Mouse (Mus musculus) midbrain, postnatal 0 days (tissue): ENCODE results near the gene Ccnb2. TPM values are rescaled to one million over a fixed set of nuclear protein-coding genes. Genes with fewer than 3 reads are reported as not detected.

Experiments used
- ATAC-seq: fragments of 200-750 bp; cut with Nextera tagmentation; 2 replicates; pipeline ENCODE4 v1.8.0; 2017; ENCODE audit warnings: moderate number of reproducible peaks, mild to moderate bottlenecking, moderate TSS enrichment, moderate library complexity; ENCODE audit not compliant: low FRiP score
- DNase-seq: peaks from one replicate; pipeline ENCODE4 v3.0.0-alpha.2; 2015; ENCODE audit warnings: low spot score
- H3K27ac ChIP-seq: fragments of 300-500 bp; sonication (generic); 2 replicates; pipeline ENCODE4 v1.5.1; 2014; ENCODE audit warnings: low read depth, mild to moderate bottlenecking, low read length, mixed read lengths
- H3K27me3 ChIP-seq: fragments of 300-500 bp; sonication (generic); 2 replicates; pipeline ENCODE4 v1.6.1; 2014; ENCODE audit warnings: low read length, control low read depth, mixed read lengths; ENCODE audit not compliant: insufficient read depth
- H3K36me3 ChIP-seq: fragments of 300-500 bp; sonication (generic); 2 replicates; pipeline ENCODE4 v1.6.1; 2014; ENCODE audit warnings: low read length, control low read depth, mixed read lengths; ENCODE audit not compliant: insufficient read depth
- H3K4me1 ChIP-seq: fragments of 300-500 bp; sonication (generic); 2 replicates; pipeline ENCODE4 v1.6.1; 2014; ENCODE audit warnings: mild to moderate bottlenecking, control low read depth, antibody characterized with exemption, low read length, mixed read lengths; ENCODE audit not compliant: insufficient read depth
- H3K4me2 ChIP-seq: fragments of 300-500 bp; sonication (generic); 2 replicates; pipeline ENCODE4 v1.6.1; 2014; ENCODE audit warnings: low read depth, mild to moderate bottlenecking, low read length, mixed read lengths; ENCODE audit not compliant: poor library complexity, severe bottlenecking
- H3K4me3 ChIP-seq: fragments of 300-500 bp; sonication (generic); 2 replicates; pipeline ENCODE4 v1.5.1; 2014; ENCODE audit warnings: low read depth, mild to moderate bottlenecking, low read length, moderate library complexity
- H3K9ac ChIP-seq: fragments of 300-500 bp; sonication (generic); replicated peaks from 2 replicates; pipeline ENCODE4 v1.6.1; 2014; ENCODE audit warnings: mild to moderate bottlenecking, low read length, moderate library complexity, mixed read lengths; ENCODE audit not compliant: poor library complexity, severe bottlenecking
- H3K9me3 ChIP-seq: fragments of 300-500 bp; sonication (generic); 2 replicates; pipeline ENCODE4 v1.6.1; 2016; ENCODE audit warnings: low read length, control low read depth
- CTCF ChIP-seq: IDR thresholded peaks from 2 replicates; pipeline ENCODE4 v1.5.1; 2016; ENCODE audit warnings: antibody characterized with exemption, mild to moderate bottlenecking
- WGBS: fragments of 180-500 bp; shearing (Covaris S2); extraction: QIAGEN DNeasy Blood & Tissue Kit; methylation state at CpG from one replicate; pipeline ENCODE4 v1.1.7; 2014; 5-methylcytosine and 5-hydroxymethylcytosine counted together
- polyA plus RNA-seq: library from polyadenylated mRNA; unstranded; fragments of >200 nt; fragmentation: Nextera tagmentation; extraction: Ambion mirVana; gene quantifications from 2 replicates; pipeline ENCODE4 v1.2.1, GENCODE M21; 2015
- total RNA-seq: library from RNA; depleted of rRNA; stranded (reverse); fragments of >200 nt; gene quantifications from 2 replicates; pipeline ENCODE4 v1.2.3, GENCODE M21; 2014

The Ccnb2 gene
- total and polyA plus RNA-seq, 2 experiments from 2014 or later = 8.6 to 10.9 TPM

GRCm38 (mm10) chr9:70379502-70380467 lies 41.6 kb downstream of the Ccnb2 start:
- Histone ChIP-seq H3K4me1 (no peaks in the 10 kb centered on the region), H3K4me3 (no peak overlapping the region), H3K9me3 (no peaks in the 10 kb centered on the region), H3K27ac (no peak overlapping the region), H3K4me2 (no peak overlapping the region), H3K36me3 (no peaks in the 10 kb centered on the region), H3K9ac (no peak overlapping the region), H3K27me3 (no peaks in the 10 kb centered on the region)
- DNase-seq (no peak), ATAC-seq (no peak)
- no peak for TF ChIP-seq CTCF
- 86% methylated on average over 7 of the region's 7 CpGs for WGBS

GRCm38 (mm10) chr9:70371638-70372037 lies 49.7 kb downstream of the Ccnb2 start:
- ATAC-seq = no peak

GRCm38 (mm10) chr9:70366898-70367297 lies 54.4 kb downstream of the Ccnb2 start:
- whole genome bisulfite sequencing = 88% methylated on average over 6 of the region's 6 CpGs
- ATAC-seq = no peak
- no peaks in the 10 kb centered on the region for H3K4me1 ChIP-seq

More at GRCm38 (mm10) chr9:70371638-70372037, 49.7 kb downstream of the Ccnb2 start:
- no peaks in the 10 kb centered on the region for H3K9me3 ChIP-seq
- WGBS = 68% methylated on average over 5 of the region's 5 CpGs
- DNase-seq = no peak
- H3K4me3 ChIP-seq = no peak overlapping the region
- no peak for TF ChIP-seq CTCF
- no peaks in the 10 kb centered on the region for H3K27me3 ChIP-seq
- no peak overlapping the region for H3K27ac ChIP-seq
- no peaks in the 10 kb centered on the region for H3K4me1 ChIP-seq
- H3K4me2 ChIP-seq = no peak overlapping the region
- H3K9ac ChIP-seq = no peak overlapping the region
- peaks cover 3% of the 10 kb centered on the region; the same call in 1 of the 2 replicates for H3K36me3 ChIP-seq

GRCm38 (mm10) chr9:70365915-70366314 lies 55.4 kb downstream of the Ccnb2 start:
- ATAC-seq (no peak), DNase-seq (no peak)
- Histone ChIP-seq H3K4me2 (no peak overlapping the region), H3K27ac (no peak overlapping the region), H3K9me3 (no peaks in the 10 kb centered on the region), H3K4me3 (no peak overlapping the region), H3K36me3 (peaks cover 3% of the 10 kb centered on the region; the same call in 1 of the 2 replicates), H3K9ac (no peak overlapping the region), H3K27me3 (no peaks in the 10 kb centered on the region), H3K4me1 (no peaks in the 10 kb centered on the region)
- TF ChIP-seq CTCF = no peak
- WGBS = 80% methylated on average over 2 of the region's 2 CpGs

More at GRCm38 (mm10) chr9:70366898-70367297, 54.4 kb downstream of the Ccnb2 start:
- no peak for TF ChIP-seq CTCF
- no peaks in the 10 kb centered on the region for H3K9me3 ChIP-seq
- no peak overlapping the region for H3K4me3 ChIP-seq
- no peak overlapping the region for H3K4me2 ChIP-seq
- H3K9ac ChIP-seq = no peak overlapping the region
- peaks cover 3% of the 10 kb centered on the region; the same call in 1 of the 2 replicates for H3K36me3 ChIP-seq
- H3K27me3 ChIP-seq = no peaks in the 10 kb centered on the region
- no peak for DNase-seq
- H3K27ac ChIP-seq = no peak overlapping the region

GRCm38 (mm10) chr9:70364741-70365140 lies 56.6 kb downstream of the Ccnb2 start:
- Histone ChIP-seq H3K4me1 (no peaks in the 10 kb centered on the region), H3K27me3 (no peaks in the 10 kb centered on the region), H3K27ac (no peak overlapping the region), H3K9me3 (no peaks in the 10 kb centered on the region), H3K4me3 (no peak overlapping the region), H3K36me3 (no peaks in the 10 kb centered on the region), H3K9ac (no peak overlapping the region), H3K4me2 (no peak overlapping the region)
- WGBS = 96% methylated on average over 8 of the region's 8 CpGs
- no peak for TF ChIP-seq CTCF
- ATAC-seq (no peak), DNase-seq (no peak)
